Mouse (Mus musculus) midbrain, postnatal 0 days (tissue): ENCODE results near the gene Cdcp2. TPM values are rescaled to one million over a fixed set of nuclear protein-coding genes. Genes with fewer than 3 reads are reported as not detected.

Source experiments
- ATAC-seq: fragments of 200-750 bp; cut with Nextera tagmentation; 2 replicates; pipeline ENCODE4 v1.8.0; 2017; ENCODE audit warnings: moderate number of reproducible peaks, mild to moderate bottlenecking, moderate TSS enrichment, moderate library complexity; ENCODE audit not compliant: low FRiP score
- DNase-seq: peaks from one replicate; pipeline ENCODE4 v3.0.0-alpha.2; 2015; ENCODE audit warnings: low spot score
- H3K27ac ChIP-seq: fragments of 300-500 bp; sonication (generic); 2 replicates; pipeline ENCODE4 v1.5.1; 2014; ENCODE audit warnings: low read depth, mild to moderate bottlenecking, low read length, mixed read lengths
- H3K27me3 ChIP-seq: fragments of 300-500 bp; sonication (generic); 2 replicates; pipeline ENCODE4 v1.6.1; 2014; ENCODE audit warnings: low read length, control low read depth, mixed read lengths; ENCODE audit not compliant: insufficient read depth
- H3K36me3 ChIP-seq: fragments of 300-500 bp; sonication (generic); 2 replicates; pipeline ENCODE4 v1.6.1; 2014; ENCODE audit warnings: low read length, control low read depth, mixed read lengths; ENCODE audit not compliant: insufficient read depth
- H3K4me1 ChIP-seq: fragments of 300-500 bp; sonication (generic); 2 replicates; pipeline ENCODE4 v1.6.1; 2014; ENCODE audit warnings: mild to moderate bottlenecking, control low read depth, antibody characterized with exemption, low read length, mixed read lengths; ENCODE audit not compliant: insufficient read depth
- H3K4me2 ChIP-seq: fragments of 300-500 bp; sonication (generic); 2 replicates; pipeline ENCODE4 v1.6.1; 2014; ENCODE audit warnings: low read depth, mild to moderate bottlenecking, low read length, mixed read lengths; ENCODE audit not compliant: poor library complexity, severe bottlenecking
- H3K4me3 ChIP-seq: fragments of 300-500 bp; sonication (generic); 2 replicates; pipeline ENCODE4 v1.5.1; 2014; ENCODE audit warnings: low read depth, mild to moderate bottlenecking, low read length, moderate library complexity
- H3K9ac ChIP-seq: fragments of 300-500 bp; sonication (generic); replicated peaks from 2 replicates; pipeline ENCODE4 v1.6.1; 2014; ENCODE audit warnings: mild to moderate bottlenecking, low read length, moderate library complexity, mixed read lengths; ENCODE audit not compliant: poor library complexity, severe bottlenecking
- H3K9me3 ChIP-seq: fragments of 300-500 bp; sonication (generic); 2 replicates; pipeline ENCODE4 v1.6.1; 2016; ENCODE audit warnings: low read length, control low read depth
- CTCF ChIP-seq: IDR thresholded peaks from 2 replicates; pipeline ENCODE4 v1.5.1; 2016; ENCODE audit warnings: antibody characterized with exemption, mild to moderate bottlenecking
- WGBS: fragments of 180-500 bp; shearing (Covaris S2); extraction: QIAGEN DNeasy Blood & Tissue Kit; methylation state at CpG from one replicate; pipeline ENCODE4 v1.1.7; 2014; 5-methylcytosine and 5-hydroxymethylcytosine counted together
- polyA plus RNA-seq: library from polyadenylated mRNA; unstranded; fragments of >200 nt; fragmentation: Nextera tagmentation; extraction: Ambion mirVana; gene quantifications from 2 replicates; pipeline ENCODE4 v1.2.1, GENCODE M21; 2015
- total RNA-seq: library from RNA; depleted of rRNA; stranded (reverse); fragments of >200 nt; gene quantifications from 2 replicates; pipeline ENCODE4 v1.2.3, GENCODE M21; 2014

Gene Cdcp2
- total and polyA plus RNA-seq, 2 experiments from 2014 or later = 0.06 to 0.22 TPM

GRCm38 (mm10) chr4:107083126-107083525 lies 13.6 kb upstream of the Cdcp2 start:
- ATAC-seq (no peak), DNase-seq (no peak)
- no peak for TF ChIP-seq CTCF
- Histone ChIP-seq H3K36me3 (no peaks in the 10 kb centered on the region), H3K9me3 (no peaks in the 10 kb centered on the region), H3K27me3 (no peaks in the 10 kb centered on the region), H3K4me2 (no peak overlapping the region), H3K4me1 (peaks cover 16% of the 10 kb centered on the region), H3K9ac (no peak overlapping the region), H3K27ac (no peak overlapping the region), H3K4me3 (no peak overlapping the region)
- 92% methylated on average over 4 of the region's 4 CpGs for WGBS

GRCm38 (mm10) chr4:107084343-107084742 lies 12.3 kb upstream of the Cdcp2 start:
- H3K4me2 ChIP-seq = no peak overlapping the region
- peak; percentile 43 for DNase-seq

GRCm38 (mm10) chr4:107084858-107085257 lies 11.8 kb upstream of the Cdcp2 start:
- WGBS = 4% methylated on average over 6 of the region's 6 CpGs
- Histone ChIP-seq H3K27me3 (no peaks in the 10 kb centered on the region), H3K9ac (no peak overlapping the region)

More at GRCm38 (mm10) chr4:107084343-107084742, 12.3 kb upstream of the Cdcp2 start:
- 0% methylated on average over 1 of the region's 1 CpGs for WGBS
- no peak for TF ChIP-seq CTCF
- Histone ChIP-seq H3K9ac (no peak overlapping the region), H3K27ac (peak overlapping the region; percentile 69), H3K4me1 (peaks cover 16% of the 10 kb centered on the region), H3K36me3 (no peaks in the 10 kb centered on the region), H3K9me3 (no peaks in the 10 kb centered on the region), H3K27me3 (no peaks in the 10 kb centered on the region), H3K4me3 (no peak overlapping the region)
- ATAC-seq = peak; percentile 25

GRCm38 (mm10) chr4:107091696-107092095 lies 5.0 kb upstream of the Cdcp2 start:
- H3K4me2 ChIP-seq = no peak overlapping the region
- no peak overlapping the region for H3K9ac ChIP-seq
- ATAC-seq (no peak), DNase-seq (no peak)
- no peaks in the 10 kb centered on the region for H3K4me1 ChIP-seq
- no peaks in the 10 kb centered on the region for H3K36me3 ChIP-seq
- H3K27me3 ChIP-seq = no peaks in the 10 kb centered on the region
- no peaks in the 10 kb centered on the region for H3K9me3 ChIP-seq
- no peak overlapping the region for H3K4me3 ChIP-seq
- no peak for TF ChIP-seq CTCF
- H3K27ac ChIP-seq = no peak overlapping the region
- WGBS = 81% methylated on average over 14 of the region's 14 CpGs

More at GRCm38 (mm10) chr4:107084858-107085257, 11.8 kb upstream of the Cdcp2 start:
- no peak overlapping the region for H3K4me2 ChIP-seq
- TF ChIP-seq CTCF = no peak
- H3K4me1 ChIP-seq = peaks cover 16% of the 10 kb centered on the region
- ATAC-seq = peak; percentile 93
- no peaks in the 10 kb centered on the region for H3K9me3 ChIP-seq
- no peaks in the 10 kb centered on the region for H3K36me3 ChIP-seq
- H3K27ac ChIP-seq = peak overlapping the region; percentile 69
- H3K4me3 ChIP-seq = no peak overlapping the region
- peak; percentile 91 for DNase-seq

GRCm38 (mm10) chr4:107094484-107095187 lies 2.1 kb upstream of the Cdcp2 start:
- Histone ChIP-seq H3K9me3 (no peaks in the 10 kb centered on the region), H3K4me3 (no peak overlapping the region)
- no peak for TF ChIP-seq CTCF

GRCm38 (mm10) chr4:107096043-107096442 lies 648 bp upstream of the Cdcp2 start:
- Histone ChIP-seq H3K36me3 (no peaks in the 10 kb centered on the region), H3K9ac (no peak overlapping the region), H3K27me3 (no peaks in the 10 kb centered on the region), H3K9me3 (no peaks in the 10 kb centered on the region), H3K4me2 (no peak overlapping the region), H3K27ac (no peak overlapping the region), H3K4me1 (no peaks in the 10 kb centered on the region), H3K4me3 (no peak overlapping the region)
- 22% methylated on average over 6 of the region's 6 CpGs for WGBS
- no peak for ATAC-seq
- DNase-seq = peak; percentile 50
- TF ChIP-seq CTCF = no peak

More at GRCm38 (mm10) chr4:107094484-107095187, 2.1 kb upstream of the Cdcp2 start:
- Histone ChIP-seq H3K4me1 (no peaks in the 10 kb centered on the region), H3K9ac (no peak overlapping the region), H3K27me3 (no peaks in the 10 kb centered on the region), H3K27ac (no peak overlapping the region), H3K36me3 (no peaks in the 10 kb centered on the region), H3K4me2 (no peak overlapping the region)
- DNase-seq (no peak), ATAC-seq (no peak)
- 81% methylated on average over 16 of the region's 16 CpGs for WGBS
